Mouse (Mus musculus) A20 (cell line): ENCODE data around the gene Dyrk1a.

Source experiments
- DNase-seq: peaks from one replicate; pipeline ENCODE4 v3.0.0-alpha.2; 2011; ENCODE audit warnings: low read depth, low spot score

The Dyrk1a gene

DNA sequence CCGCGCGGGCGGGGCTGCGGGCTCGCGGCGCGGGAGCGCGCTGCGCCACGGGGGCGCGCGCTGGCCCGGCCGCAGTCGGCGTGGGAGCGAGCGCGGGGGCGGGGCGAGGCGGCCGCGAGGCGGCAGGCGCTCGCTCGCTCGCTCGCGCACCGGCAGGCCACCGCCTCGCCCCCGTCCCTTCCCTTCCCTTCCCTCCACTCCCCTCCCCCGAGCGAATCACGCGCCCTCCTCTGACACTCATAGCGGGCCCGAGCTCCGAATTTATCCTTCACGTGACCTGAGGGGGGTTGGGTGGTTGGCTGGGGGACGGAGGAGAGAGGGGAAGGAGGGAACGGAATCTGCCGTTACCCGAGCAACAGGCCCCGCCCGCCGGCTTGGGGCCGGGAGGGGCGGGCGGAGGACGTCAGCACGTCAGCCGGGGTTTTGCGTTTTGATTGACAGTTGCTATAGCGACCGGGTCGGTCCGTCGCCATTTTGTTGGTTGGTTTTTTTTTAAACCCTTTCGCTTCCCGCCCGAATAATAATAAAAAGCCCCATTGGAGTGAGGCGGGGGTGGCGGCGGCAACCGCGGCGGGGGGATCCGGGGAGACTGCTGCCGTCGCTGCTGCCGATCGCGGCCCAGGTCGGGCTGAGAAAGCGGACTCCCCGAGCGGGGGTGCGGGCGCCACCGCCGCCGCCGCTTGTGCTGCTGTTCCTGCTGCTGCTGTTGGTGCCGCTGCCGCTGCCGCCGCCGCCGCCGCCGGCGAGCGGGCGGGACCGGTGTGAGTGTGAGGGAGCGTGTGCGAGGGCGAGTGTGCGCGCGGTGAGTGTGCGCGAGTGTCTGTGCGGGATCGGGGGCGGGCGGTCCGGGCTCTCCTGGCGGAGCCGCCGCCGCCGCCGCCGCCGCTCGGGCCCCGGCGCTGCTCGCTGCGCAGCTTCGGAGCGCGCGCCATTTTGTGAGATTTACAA is at the start of gene Dyrk1a:
Gene Dyrk1a (plus strand): TSS at position 782 of the 948 bp plus-strand sequence.
- peak; percentile 100 for DNase-seq

GRCm38 (mm10) chr16:94523594-94524377 is 46.0 kb upstream of the Dyrk1a start:
- DNase-seq = no peak

DNA sequence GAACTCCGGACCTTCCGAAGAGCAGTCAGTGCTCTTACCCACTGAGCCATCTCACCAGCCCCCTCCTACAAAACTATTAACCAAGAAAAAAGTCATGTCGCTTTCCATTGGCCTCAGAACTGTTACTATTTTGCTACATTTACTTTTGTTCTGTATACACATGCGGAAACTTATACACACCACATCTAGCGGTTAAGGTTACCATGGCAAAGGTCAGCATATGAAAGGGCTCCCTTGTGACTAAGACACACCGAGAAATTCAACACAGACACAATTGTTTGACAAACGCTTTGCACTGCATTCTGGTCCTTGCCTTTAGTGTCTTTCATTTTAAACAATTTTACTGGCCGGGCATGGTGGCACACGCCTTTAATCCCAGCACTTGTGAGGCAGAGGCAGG is 45.1 kb upstream of the Dyrk1a start:
- DNase-seq = no peak

DNA sequence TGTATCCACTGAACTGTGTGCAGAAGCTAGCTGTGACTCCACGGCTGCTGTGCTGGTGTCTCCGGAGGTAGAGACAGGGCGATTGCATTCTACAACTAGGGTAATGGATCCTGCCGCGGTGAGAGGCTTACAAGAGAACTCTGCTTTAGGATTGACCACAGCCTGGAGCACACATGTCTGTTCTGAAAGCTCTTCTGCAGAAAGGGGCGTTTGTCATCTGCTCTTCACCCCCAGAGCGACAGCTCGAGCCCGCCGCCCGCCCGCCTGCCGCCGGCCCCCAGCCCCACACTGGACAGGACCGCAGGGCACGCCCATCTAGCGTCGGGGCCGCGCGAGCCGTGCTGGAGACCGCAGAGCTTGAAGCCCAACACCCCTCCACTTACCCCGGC is 43.9 kb upstream of the Dyrk1a start:
- no peak for DNase-seq

DNA sequence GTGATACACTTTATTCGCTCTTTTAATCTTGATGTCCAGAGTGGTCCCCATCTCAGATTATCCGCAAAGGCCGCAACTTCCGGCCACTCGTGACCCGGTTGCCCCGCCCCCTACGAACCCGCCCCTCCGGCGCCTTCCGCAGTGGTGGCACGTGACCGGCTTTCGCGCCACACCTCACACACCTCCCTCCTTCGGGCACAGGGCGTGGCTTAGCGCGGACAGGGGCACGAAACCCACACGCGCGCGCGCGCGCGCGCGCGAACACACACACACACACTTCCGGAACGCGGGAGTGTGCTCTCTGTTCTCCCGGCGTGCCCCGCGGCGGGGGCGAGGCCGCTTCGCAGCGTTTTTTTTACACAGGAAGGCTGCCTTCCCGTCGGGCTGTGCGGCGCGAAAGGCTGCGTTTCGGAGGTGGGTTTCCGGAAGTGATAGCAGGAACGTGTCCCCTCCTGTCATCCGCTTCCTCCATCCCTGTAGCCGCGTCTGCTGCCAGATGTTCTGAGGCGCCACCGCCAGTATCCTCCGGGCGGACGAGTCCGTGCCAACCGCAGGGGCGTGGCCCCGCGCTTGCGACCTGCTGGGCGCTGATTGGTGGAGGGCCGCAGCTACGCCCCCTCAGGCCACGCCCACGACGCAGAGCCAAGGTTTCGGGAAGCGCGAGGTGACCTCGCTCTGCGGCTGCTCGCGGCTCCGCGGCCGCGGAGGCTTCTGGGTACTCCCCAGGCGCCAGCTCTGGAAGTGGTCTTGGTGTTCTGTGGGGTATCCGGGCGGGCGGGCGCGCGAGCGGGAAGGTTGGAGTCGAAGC is 43.3 kb upstream of the Dyrk1a start, which contains the start of gene Vps26c:
Gene Vps26c (minus strand): TSS at position 487 of the 808 bp plus-strand sequence.
- DNase-seq = peak; percentile 99

DNA sequence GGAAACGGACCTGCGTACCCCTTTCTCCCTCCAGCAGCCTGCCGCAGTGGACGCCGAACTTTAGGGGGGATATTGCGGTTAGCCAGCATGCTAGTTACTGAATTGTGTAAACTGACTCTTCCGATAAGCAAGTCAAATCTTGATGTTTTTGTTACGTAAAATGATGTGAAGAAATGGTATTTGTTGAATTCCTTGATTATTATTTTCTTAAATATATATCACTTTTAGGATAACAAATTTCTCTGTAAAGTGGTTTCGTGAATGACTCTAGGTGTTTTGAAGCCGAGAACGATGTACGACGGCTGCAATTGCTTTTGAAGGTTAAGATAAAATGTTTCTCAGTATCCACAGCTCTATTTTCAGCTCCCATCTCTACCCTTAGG is 42.7 kb upstream of the Dyrk1a start:
- DNase-seq = no peak

DNA sequence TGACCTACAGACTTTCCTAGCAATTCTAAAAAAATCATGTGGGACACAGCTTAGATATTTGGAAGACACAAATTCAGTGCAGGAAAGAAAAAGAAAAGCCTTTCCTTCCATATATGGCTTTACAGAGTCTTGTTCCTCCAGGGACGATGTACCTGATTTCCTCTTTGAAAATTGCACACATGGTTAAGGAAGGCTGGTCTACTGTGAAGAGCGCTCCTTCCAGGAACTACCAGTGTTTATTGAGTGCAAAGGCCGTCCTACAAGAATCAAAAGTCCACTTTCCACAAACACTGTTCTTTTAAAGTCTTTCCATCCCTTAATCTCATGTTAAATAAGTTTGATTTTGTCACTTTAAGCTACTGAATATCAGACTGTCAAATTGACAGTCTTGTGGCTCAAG is 42.3 kb upstream of the Dyrk1a start:
- DNase-seq = no peak

GRCm38 (mm10) chr16:94531268-94531667 is 38.5 kb upstream of the Dyrk1a start:
- DNase-seq = no peak

- DNase-seq = peak; percentile 28
Observed at GRCm38 (mm10) chr16:94533679-94534078, 36.1 kb upstream of the Dyrk1a start.

- no peak for DNase-seq
Observed at GRCm38 (mm10) chr16:94535716-94536115, 34.1 kb upstream of the Dyrk1a start.

DNA sequence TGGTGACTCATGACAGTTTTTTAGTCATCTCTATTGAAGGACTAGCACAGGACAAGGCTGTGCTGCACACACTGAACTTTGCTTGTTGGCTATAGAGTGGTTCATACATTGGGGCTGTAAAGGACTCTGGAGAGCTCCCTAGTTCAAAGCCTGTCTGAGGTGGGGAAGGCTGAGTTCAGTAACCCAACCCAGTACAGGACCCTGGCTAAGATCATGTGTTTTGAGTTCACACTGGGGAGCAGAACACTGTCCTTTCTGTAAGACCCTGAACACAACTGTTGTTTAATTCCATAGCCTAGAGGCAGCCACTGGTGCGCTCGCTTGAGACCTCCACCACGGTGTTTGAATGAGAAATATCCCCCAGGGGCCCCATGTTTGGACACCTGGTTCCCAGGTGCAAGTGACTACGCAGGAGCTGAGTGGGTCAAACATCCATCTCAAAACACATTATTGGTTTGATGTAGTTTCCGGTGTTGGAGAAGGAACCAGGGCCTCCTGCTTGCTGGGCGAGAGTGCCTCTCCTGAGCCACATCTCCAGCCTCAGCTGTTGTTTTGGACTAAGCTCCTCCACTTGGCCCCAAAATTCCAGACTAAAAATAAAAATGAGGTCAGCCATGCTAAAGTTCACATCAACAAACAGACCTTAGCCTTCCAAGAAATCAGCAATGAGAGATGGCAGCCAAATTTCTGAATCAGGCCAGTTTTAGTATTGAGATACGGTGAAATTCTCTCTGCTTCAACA is 33.2 kb upstream of the Dyrk1a start:
- peak; percentile 42 for DNase-seq

DNA sequence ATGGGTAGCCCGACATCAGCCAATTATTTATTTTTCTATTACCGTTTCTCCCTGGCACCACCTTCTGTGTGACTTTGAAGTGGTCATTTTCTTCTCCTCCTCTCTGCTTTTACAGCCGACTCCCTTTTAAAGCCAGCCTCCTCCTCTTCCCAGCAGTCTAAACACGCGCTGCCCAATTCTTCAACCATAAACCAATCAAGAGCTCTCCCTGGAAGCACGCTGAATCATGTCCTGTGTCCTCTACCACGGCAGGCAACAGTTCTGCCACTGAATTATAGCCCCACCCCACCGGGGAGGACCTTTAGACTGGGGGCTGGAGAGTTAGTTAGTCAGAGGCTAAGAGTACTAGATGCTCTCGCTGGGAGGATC is 32.7 kb upstream of the Dyrk1a start:
- DNase-seq = no peak

DNA sequence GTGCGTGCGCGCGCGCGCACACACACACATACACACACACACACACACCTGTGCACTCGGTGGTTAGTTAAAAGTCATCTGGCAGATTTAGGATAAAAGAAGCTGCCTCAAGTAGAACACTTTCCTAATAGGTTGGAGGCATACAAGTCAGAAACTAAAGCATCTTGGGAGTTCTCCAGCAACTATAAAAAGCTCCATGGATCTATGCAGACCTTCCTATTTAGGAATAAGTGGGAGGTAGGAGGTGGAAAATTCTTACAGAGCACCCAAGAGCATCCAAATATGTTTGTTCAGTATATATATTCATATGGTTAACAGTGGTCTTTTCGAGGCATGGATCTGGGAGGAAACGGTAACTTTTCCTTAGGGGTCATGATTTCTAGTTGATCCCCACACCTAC is 29.7 kb upstream of the Dyrk1a start:
- no peak for DNase-seq

DNA sequence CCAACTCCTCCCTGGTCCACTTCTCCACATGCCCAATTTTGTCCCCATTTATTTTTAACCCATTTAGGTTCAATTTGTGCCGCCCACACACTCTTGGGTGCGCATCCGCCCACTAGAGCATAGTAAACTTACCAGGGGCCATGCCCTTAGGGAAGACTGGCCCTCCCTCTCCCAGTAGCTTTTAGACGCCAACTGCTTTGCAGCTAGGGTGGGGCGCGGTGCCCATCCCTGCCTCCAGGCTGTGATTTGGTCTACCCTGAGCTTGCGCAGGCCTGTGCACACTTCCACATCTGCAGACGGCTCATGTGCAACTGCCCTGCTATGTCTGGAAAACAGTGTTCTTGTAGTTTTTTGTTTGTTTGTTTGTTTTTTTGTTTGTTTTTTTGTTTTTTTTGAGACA is 26.9 kb upstream of the Dyrk1a start:
- peak; percentile 37 for DNase-seq

DNA sequence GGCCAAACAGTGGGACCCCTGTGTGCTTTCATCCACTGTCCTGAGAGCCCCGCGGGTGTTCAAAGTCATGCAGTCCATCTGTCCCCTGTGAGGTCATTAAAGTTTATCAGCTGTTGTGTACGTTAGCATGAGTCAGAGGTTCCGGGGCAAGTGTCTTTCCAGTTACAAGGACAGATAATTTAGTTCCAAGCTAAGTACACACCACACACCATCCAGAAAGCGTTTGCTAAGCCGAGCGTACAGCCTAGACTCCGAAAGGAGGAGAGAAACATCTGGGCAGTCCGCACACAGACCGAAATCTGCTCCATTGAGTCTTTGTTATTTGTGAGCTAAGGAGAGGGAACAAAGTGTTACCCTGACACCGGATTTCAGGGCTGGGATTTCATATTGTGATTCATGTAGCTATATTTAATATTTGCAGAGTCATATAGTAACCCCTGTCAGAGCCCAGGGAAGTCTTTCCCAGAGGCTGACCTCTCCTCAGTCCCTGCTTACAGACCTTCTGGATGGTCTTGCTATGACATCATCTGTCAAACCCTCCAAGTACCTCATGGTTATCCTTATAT is 25.2 kb upstream of the Dyrk1a start:
- no peak for DNase-seq

DNA sequence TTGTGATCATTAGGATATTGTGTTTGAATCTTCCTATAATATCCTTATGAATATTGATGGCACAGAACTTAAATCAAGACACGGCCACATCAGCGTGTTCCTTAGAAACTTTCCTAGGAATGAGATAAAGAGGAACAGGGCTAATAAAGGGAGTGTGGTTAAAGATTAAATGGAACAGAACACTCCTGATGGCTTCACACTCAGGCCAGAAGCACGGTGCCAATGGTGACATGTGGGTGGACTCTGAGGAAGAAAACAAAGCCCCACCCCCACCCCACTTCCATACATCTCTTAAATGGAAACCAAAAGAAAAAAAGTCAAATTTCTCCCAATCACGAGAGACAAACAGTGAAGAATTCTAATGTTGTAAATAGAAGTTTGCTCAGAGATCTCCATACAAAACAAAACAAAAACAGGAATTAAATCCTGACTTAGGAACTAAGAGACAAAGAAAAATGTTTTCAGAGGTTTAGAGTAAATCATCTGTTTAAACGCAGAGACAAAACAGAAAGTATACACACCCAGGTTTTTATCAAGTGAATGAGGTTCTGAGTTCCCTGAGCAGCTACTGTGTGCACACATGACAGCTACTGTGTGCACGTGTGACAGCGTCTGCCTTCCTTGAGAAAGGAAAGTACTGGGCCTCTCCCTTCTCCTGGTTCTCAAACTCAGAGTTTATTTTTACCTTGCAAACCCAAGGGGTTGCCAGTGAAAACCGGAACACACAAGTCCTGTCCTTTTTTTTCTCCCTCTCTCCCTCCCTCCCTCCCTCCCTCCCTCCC is 23.8 kb upstream of the Dyrk1a start:
- DNase-seq = no peak

DNA sequence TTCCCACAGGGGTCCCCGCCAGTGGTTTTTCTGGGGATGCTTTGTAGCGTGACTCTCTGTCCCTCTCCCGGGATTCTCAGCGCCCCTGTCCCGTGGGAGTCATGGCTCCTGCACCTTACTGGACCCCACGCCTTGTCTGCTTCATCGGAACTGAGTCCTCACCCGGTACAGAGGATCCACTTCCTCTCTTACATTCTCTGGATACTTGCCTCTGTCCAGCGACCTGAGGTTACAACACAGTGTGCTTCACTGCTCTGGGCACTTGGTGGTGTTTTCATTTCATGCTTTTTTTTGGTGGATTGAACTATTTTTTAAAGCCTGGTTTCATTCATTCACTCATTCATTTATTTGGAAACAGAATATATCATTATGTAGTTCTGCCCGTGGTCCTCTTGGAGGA is 20.0 kb upstream of the Dyrk1a start:
- DNase-seq = no peak

DNA sequence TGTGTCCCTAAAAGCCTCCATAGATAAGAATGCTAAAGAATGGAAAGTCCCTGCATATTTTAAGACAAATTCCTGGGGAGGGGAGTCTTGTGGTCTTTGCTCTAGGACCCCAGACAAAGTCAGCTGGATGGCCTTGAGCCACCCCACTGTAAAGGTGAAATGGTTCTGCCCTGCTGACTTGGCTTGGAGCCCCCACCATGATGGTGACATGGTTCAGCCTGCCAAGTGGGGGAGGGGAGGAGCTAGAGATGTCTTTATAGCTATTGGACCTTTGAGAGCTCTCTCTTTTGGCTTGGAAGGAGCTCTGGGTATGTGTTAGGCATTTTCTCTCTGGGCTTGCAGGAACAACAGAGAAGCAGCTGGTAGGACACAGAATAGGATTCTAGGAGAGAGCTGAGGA is 17.9 kb upstream of the Dyrk1a start:
- no peak for DNase-seq

DNA sequence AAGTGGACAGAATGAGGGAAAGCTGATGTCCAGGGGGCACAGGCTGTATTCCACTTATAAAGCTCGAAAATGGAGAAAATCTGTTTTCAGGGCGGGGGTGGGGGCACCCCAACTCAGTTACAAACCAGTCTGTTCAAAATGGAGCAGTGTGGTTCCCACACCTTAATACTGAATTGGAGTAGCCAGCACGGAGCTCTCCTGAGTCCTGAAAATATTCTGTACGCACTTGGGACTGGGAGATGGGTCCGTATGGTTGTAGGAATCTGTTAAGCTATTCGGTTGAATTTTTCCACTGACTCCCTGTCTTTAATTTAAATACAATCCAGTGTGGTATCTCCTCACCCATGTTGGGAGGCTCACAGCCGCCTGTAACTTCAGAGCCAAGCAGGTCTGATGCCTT is 14.5 kb upstream of the Dyrk1a start:
- no peak for DNase-seq

GRCm38 (mm10) chr16:94556228-94556627 is 13.6 kb upstream of the Dyrk1a start:
- DNase-seq = no peak
